Mouse (Mus musculus) small intestine, adult 2 months (tissue): ENCODE measurements around the gene Mafk.

ENCODE experiments used
- CTCF ChIP-seq: fragments of 200-500 bp; IDR thresholded peaks from 2 replicates; pipeline ENCODE4 v1.5.1; 2012; ENCODE audit warnings: low read depth, mild to moderate bottlenecking, control low read depth, inconsistent platforms, low read length, moderate library complexity, mixed read lengths; ENCODE audit not compliant: insufficient replicate concordance, insufficient read length; ENCODE audit errors: extremely low read depth
- POLR2A ChIP-seq: fragments of 200-500 bp; IDR thresholded peaks from 2 replicates; pipeline ENCODE4 v1.6.1; 2012; ENCODE audit warnings: low read depth, mild to moderate bottlenecking, control low read depth, inconsistent platforms, low read length, moderate library complexity

DNA sequence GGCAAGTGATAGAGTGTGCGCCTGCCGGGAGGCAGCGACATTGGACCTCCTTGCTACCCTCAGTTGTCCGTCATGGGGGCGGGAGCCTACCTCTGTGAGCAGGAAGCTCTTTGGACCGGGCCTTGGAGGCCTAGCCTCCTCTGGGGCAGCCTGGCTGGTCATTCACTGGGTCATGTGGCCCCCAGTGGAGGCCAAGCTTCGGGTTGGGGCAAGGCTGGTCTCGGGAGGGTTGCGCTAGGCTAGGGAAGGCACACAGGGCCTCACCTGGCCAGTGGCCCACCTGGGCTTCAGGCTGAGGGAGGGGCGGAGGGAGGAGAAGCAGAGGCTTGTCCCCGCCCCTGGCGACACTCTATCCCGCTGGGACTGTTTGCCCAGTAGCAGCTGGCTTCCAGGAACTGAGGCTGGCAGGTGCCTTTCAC, 22.7 kb downstream of the Mafk start:
- TF ChIP-seq POLR2A (no peak; the same call in 1 of the 2 replicates), CTCF (no peak)
